Mouse (Mus musculus): ENCODE data around the gene Myo1d. TPM values are rescaled to one million over a fixed set of nuclear protein-coding genes. Genes with fewer than 3 reads are reported as not detected.
A peak's percentile ranks its signal among the peaks of the same experiment; 100 is the strongest.
"Not testable (repeated sequence)": the region's sequence is repeated elsewhere in the genome, so short reads cannot be mapped to it uniquely, and the experiment has no call there.

Gene Myo1d
- total RNA-seq, 1 experiment from 2014 or later = 82.4 TPM

GRCm38 (mm10) chr11:80479906-80480866 is 299.6 kb downstream of the Myo1d start:
- no peak for DNase-seq

GRCm38 (mm10) chr11:80479425-80479824 is 300.4 kb downstream of the Myo1d start:
- no peak for DNase-seq

GRCm38 (mm10) chr11:80478694-80479412 is 301.0 kb downstream of the Myo1d start:
- no peak for DNase-seq

- no peak for DNase-seq
Measured at GRCm38 (mm10) chr11:80477341-80478199, 302.3 kb downstream of the Myo1d start.

- DNase-seq = peak; percentile 88
Measured at GRCm38 (mm10) chr11:80476222-80477189, 303.3 kb downstream of the Myo1d start, which contains the start of gene Cdk5r1. TSS of gene Cdk5r1 (plus strand) at chr11:80477023.

- DNase-seq = no peak
Measured at GRCm38 (mm10) chr11:80475544-80475943, 304.3 kb downstream of the Myo1d start.

- no peak for DNase-seq
Measured at GRCm38 (mm10) chr11:80474846-80475245, 305.0 kb downstream of the Myo1d start.

- no peak for DNase-seq
Measured at GRCm38 (mm10) chr11:80474175-80474691, 305.6 kb downstream of the Myo1d start.

GRCm38 (mm10) chr11:80471836-80472605 is 307.8 kb downstream of the Myo1d start:
- DNase-seq = no peak

GRCm38 (mm10) chr11:80463605-80464130 is 316.2 kb downstream of the Myo1d start:
- not testable (repeated sequence) for DNase-seq

- DNase-seq = no peak
Measured at GRCm38 (mm10) chr11:80453198-80453597, 326.6 kb downstream of the Myo1d start.

GRCm38 (mm10) chr11:80452242-80452641 is 327.6 kb downstream of the Myo1d start:
- DNase-seq = no peak

GRCm38 (mm10) chr11:80449859-80450258 is 330.0 kb downstream of the Myo1d start:
- DNase-seq = no peak

- DNase-seq = no peak
Measured at GRCm38 (mm10) chr11:80446916-80447315, 332.9 kb downstream of the Myo1d start.

Other genes with a start within 250 kb of the Myo1d start
- 65.1 and 67.8 TPM in 2 replicates for gene Tmem98, start 30.1 kb upstream of the Myo1d start, total RNA-seq (2021)
- not detected in 2 replicates for gene Spaca3, start 78.3 kb upstream of the Myo1d start, total RNA-seq (2021)